Mouse (Mus musculus): ENCODE data around the gene Mustn1. TPM values are rescaled to one million over a fixed set of nuclear protein-coding genes. Genes with fewer than 3 reads are reported as not detected.

Mustn1 gene
- polyA plus RNA-seq (2017; shearing (Covaris generic)): 1.2 TPM

GRCm38 (mm10) chr14:30878958-30879571, at the start of gene Mustn1:
Gene Mustn1, plus strand, starts transcription at chr14:30879200.

DNA sequence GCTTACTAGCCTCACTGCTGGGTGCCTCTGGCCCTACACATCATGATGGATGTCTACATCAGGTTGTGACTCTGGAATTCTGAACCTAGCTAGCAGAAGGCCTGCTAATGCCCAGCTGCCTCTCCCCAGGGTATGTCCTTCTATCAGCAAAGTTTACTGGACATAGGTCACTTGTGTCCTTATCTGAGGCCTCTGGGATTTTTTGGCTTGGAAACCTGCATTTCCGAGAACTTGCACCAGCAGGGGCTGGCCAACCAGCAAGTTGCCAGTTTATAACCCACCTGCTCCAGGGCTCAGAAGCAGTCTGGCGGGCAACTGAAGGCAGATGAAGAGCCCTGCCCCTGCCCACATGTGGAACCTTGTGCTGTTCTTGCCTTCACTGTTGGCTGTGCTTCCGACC, 7.2 kb downstream of the Mustn1 start, which contains the start of gene Itih4:
Itih4 (plus strand) TSS at position 273 of the 400 bp plus-strand sequence.

GRCm38 (mm10) chr14:30923375-30924105, 44.5 kb downstream of the Mustn1 start, which contains the start of gene Itih3:
Gene Itih3, minus strand, starts transcription at chr14:30923760.

Other genes starting within 250 kb of the Mustn1 start
- 14.9 TPM for gene Rft1, start 224.8 kb upstream of the Mustn1 start, polyA plus RNA-seq (2017; shearing (Covaris generic))
- 10.8 TPM for gene Sfmbt1, start 164.4 kb upstream of the Mustn1 start, polyA plus RNA-seq (2017; shearing (Covaris generic))
- 20.1 TPM for gene Tmem110, start 53.6 kb upstream of the Mustn1 start, polyA plus RNA-seq (2017; shearing (Covaris generic))
- gene Itih4, start 7.3 kb downstream of the Mustn1 start, polyA plus RNA-seq (2017; shearing (Covaris generic)): not detected
- gene Itih3, start 44.6 kb downstream of the Mustn1 start, polyA plus RNA-seq (2017; shearing (Covaris generic)): not detected
- not detected for gene Itih1, start 64.1 kb downstream of the Mustn1 start, polyA plus RNA-seq (2017; shearing (Covaris generic))
- 6.7 TPM for gene Nek4, start 72.2 kb downstream of the Mustn1 start, polyA plus RNA-seq (2017; shearing (Covaris generic))
- 11.6 TPM for gene Glt8d1, start 122.2 kb downstream of the Mustn1 start, polyA plus RNA-seq (2017; shearing (Covaris generic))
- 281 TPM for gene Spcs1, start 122.5 kb downstream of the Mustn1 start, polyA plus RNA-seq (2017; shearing (Covaris generic))
- gene Pbrm1, start 139.9 kb downstream of the Mustn1 start, polyA plus RNA-seq (2017; shearing (Covaris generic)): 156 TPM
- gene Gnl3, start 140.0 kb downstream of the Mustn1 start, polyA plus RNA-seq (2017; shearing (Covaris generic)): 93.8 TPM
- gene Smim4, start 249.8 kb downstream of the Mustn1 start, polyA plus RNA-seq (2017; shearing (Covaris generic)): 80.7 TPM